Mouse (Mus musculus) cerebellum, adult 11 months (tissue): ENCODE data around the gene Ptpn6.

Source experiments
- DNase-seq: peaks from one replicate; pipeline ENCODE4 v3.0.0; 2022

Gene Ptpn6

GRCm38 (mm10) chr6:124724472-124724871 lies 14.0 kb downstream of the Ptpn6 start:
- no peak for DNase-seq

GRCm38 (mm10) chr6:124723541-124723940 lies 15.0 kb downstream of the Ptpn6 start:
- no peak for DNase-seq

GRCm38 (mm10) chr6:124722876-124723473 lies 15.5 kb downstream of the Ptpn6 start:
- no peak for DNase-seq

GRCm38 (mm10) chr6:124720904-124721303 lies 17.6 kb downstream of the Ptpn6 start:
- DNase-seq, result no peak

DNA sequence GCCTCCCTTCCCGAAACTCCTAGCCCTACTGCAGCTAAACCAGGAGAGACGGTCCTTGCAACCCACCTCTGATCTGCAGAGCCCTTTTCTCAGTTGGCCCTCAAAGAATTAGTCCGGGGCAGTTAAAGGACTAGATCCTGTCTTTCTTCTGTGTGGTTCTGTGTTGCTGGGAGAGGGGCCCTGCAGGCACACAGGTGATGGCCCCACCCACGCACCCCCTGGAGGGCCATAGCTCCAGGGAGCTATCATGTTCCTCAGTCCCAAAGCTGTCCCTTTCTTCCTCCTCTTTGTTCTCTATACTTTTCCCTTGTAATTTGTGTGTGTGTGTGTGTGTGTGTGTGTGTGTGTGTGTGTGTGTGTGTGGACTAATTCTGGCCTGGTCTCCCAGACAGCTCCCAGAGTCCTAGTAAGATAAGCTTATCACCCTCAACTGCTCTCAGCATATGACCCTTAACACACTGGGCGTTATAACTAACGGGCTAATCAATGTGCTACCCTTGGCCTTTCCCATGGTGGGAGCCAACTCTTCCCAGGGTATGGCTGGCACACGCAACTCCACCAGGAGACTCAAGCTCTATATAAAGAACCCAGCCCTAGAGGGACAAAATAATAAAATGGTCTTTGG lies 19.0 kb downstream of the Ptpn6 start:
- no peak for DNase-seq

- DNase-seq, result no peak
Measured at GRCm38 (mm10) chr6:124718703-124719102, 19.8 kb downstream of the Ptpn6 start.

DNA sequence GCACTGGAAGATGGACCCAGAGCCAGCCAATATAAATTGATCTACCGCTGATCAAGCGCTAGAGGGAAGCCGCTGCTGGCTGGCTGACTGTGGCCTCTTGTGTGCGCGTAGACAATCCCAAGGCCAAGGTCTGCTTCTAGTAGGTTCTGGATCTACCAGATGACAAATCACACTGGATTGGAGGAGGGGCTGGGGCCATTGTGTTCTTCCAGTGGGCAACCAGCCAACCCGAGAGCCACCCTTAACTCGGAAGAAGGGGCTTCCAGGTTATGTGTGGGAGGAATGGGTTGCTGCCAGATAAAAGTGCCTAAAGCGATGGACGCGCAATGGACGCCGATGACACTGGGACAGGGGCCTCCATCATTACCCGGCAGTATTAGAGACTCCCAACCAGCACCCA lies 20.5 kb downstream of the Ptpn6 start:
- DNase-seq, result no peak

DNA sequence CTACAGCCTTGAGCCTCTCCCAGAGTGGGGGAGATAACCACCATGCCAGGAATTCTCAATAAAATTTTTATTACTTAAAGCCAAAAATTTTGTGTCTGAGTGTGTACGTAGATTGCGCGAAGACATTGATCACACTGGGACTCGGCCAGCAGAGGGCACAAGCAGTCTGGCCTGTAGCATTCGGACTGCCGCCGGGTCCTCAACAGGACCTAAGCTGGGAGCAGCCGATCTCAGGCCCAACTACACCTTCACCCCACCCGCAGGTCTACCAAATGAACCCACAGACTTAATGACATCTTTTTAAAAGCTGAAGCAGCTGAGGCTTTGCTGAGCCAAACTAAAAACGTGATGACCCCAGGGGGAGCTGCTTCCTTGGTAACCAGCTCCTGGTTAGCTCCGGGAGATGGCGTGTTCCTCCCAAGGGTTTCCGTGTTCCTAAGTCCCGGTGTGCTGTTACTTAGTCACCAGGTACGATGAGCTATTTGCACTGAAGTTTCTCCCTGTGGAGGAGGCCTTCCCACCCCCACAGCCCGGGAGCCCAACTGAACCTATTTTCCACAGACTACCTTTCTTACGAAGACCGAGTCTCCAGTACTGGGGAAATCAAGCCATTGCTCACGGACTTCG lies 21.5 kb downstream of the Ptpn6 start:
- no peak for DNase-seq

DNA sequence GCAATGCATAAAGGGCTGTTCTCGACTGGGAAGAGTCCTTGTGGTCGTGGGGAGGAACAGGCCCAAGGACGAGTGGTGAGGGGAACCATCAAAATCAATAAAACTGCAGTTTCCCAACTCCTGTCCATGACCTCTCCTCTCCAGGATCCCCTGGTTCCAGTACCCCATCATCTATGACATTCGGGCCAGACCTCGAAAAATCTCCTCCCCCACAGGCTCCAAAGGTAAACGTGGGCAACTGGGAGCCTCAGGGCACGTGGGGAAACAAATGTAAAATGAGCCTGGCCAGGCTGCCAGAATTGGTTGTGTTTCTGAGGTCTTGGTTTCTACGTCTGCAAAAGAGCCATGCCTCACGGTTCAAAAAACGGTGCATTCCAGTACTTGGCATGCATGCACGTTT lies 25.6 kb downstream of the Ptpn6 start:
- DNase-seq, result no peak

DNA sequence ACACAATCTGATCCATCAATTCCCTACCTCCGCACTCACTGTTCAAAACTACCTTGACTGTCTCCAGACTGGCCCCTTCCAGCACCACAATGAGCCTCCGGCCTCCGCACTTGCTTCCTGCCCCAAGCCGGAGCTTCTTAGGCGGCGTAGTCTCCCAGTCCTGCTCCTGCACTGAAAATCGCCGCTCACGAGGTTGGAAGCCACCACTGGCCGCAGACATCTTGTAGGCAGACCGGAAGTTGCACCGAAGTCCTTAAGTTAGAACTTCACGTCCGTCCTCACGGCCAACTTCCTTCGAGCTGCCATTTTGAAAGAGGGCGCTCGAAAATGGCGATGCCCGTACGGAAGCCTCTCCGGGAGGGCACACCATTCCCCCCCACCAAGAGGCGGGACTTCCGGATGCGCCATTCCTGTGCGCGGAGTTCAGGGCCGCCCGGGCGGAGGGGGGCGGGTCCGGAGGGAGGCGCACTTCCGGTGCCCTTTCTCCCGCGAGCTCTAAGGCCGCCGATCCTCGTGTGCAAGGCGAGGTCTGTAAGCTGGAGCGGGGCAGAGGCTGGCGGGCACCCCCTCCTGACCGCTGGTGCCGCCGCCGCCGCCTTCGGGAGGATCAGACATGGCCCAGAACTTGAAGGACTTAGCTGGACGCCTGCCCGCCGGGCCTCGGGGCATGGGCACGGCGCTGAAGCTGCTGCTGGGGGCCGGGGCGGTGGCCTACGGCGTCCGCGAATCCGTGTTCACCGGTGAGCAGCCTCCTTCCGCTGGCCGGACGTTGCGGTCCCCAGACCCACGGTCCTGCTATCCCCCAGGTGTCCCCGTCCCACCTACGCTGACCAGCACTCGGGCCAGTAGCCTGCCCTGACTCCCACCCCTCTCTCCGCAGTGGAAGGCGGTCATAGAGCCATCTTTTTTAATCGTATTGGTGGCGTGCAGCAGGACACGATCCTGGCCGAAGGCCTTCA lies 26.4 kb downstream of the Ptpn6 start, which contains the start of the genes Emg1 and Phb2:
Emg1 (minus strand) TSS at position 355 of the 959 bp plus-strand sequence.
Phb2 (plus strand) TSS at position 513 of the 959 bp plus-strand sequence.
- DNase-seq, result peak; percentile 96

- no peak for DNase-seq
Measured at GRCm38 (mm10) chr6:124708289-124708889, 30.1 kb downstream of the Ptpn6 start.

DNA sequence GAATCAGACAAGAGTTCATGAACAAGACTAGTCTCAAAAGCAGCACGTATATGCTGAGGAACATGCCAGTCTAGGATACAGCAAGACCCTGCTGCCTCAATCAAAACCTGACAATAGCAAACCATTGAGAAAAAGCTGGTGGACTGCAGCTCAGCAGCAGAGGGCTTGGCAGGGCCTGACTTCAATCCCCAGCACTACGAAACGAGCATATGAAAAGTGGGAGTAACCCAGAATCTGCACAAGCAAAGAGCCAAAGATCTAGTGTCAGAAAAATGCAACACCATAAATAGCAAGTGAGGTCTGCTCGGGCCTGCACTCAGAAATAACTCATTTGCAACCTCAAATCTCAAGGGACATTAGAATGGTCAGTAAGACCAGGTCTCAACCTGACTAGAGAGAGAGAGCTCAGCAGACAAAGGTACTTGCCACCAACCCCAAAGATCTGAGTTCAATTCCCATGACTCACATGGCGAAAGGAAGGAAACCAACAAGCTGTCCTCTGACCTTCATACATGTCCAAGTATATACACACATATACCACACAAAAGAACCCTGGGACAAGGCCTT lies 32.4 kb downstream of the Ptpn6 start:
- DNase-seq, result no peak

DNA sequence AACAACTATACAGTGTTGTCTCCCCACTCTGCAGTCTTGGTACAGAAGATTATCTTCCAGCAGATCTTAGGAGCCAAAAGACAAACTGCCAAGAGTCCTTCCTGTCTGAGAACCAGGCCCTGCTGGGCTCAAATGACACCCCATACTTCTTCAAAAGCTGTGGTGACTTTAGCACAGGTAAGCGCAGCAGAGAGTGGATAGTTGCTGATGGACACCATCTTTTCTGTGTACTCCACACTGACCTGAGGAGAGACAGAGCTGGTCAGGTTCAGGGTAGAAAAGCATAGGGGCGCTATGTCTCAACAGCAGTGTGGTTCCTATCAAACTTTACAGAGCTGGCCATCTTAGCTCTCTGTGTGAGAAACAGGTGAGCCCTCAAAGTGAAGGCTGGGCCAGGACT lies 34.1 kb downstream of the Ptpn6 start:
- DNase-seq, result no peak

GRCm38 (mm10) chr6:124703789-124704188 lies 34.7 kb downstream of the Ptpn6 start:
- no peak for DNase-seq

DNA sequence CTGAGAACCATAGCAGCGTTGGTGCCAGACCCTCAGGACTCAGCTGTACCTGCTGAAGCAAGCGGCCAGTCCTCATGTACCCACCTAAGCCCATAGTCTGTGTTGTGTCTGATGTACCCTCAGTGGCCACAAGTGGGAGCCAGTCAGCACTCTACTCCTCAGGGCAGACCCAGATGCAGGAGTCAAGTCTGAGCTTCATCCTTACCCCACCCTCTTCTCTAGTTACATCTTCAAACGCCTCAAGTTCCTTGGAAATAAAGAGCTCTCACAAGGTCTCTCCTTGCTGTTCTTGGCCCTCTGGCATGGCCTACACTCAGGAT lies 35.8 kb downstream of the Ptpn6 start:
- DNase-seq, result peak; percentile 57

DNA sequence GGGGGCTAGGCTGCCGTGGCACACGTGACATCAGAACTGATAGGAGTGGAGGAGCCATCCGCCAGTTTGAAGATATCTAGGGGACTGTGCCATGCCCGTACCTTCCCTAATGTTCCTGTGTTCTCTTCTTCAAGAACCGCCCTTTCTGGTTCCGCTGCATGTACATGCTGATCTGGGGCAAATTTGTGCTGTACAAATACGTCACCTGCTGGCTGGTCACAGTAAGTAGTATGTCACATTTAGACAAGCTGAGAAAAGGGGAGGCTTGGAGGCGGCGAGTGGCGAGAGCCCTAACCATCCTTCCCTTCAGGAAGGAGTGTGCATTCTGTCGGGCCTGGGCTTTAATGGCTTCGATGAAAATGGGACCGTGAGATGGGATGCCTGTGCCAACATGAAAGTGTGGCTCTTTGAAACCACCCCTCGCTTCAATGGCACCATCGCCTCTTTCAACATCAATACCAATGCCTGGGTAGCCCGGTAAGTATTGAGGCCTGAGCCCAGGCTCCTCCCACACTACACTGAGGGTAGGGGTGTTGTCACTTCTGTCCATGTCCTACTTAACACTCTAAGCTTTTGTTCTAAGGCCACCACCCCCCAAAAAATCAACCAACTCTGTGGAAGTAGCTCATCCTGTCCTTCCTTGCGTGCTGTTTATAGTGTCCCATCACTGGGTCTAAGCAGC lies 36.3 kb downstream of the Ptpn6 start:
- no peak for DNase-seq

DNA sequence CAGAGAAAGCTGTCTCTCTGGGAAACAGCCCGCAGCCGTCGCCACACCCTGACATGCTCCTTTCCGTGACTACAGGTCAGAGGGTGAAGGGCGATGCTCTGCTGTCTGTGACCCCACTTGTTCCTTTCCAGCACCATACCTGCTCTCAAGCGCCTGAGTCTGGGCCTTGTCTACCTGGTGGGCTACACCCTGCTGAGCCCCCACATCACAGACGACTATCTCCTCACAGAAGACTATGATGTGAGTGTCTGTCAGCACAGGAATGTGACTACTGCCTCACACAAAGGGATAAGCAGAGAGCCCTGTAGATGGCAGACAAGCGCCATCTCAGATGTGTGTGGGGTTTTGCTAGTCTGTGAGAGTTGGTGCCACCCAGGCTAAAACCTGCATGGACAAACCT lies 37.2 kb downstream of the Ptpn6 start:
- DNase-seq, result no peak

GRCm38 (mm10) chr6:124699962-124700610 lies 38.4 kb downstream of the Ptpn6 start:
- DNase-seq, result no peak

DNA sequence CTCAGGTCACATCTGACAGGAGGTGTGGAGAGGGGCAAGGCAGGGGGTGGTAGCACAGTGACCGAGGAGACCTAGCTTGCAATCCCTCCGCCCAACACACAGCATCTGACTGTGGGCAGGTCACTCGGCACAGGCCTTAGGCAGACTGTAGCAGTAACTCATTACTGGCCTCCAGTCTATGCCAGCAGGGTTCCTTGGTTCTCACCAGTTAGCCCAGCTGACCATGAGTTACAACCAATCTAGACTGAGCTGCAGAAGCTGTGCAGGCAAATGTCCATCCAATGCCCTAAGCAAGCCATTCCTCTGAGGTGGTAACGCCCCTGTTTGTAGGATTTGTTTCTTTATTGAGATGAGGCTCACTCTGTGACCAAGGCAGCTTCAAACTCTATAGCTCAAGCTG lies 39.1 kb downstream of the Ptpn6 start:
- DNase-seq, result no peak

DNA sequence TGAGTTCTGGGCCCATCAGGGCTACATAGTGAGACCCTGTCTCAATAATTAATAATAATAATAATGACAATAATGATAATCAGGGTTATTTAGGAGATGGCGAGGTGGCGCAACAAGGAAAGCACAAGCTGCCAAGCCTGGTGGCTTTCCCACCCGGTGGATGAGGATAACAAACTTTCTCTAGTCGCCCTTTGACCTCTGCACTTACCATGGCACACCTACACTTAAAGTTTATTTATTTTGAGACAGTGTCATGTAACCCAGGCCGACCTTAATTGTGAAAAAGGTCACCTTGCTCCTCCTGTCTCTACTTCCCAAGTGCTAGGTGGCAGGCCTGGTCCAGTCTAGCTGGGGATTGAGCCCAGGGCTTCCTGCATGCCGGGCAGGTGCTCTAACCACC lies 39.8 kb downstream of the Ptpn6 start:
- no peak for DNase-seq

- no peak for DNase-seq
Measured at GRCm38 (mm10) chr6:124696441-124697150, 41.9 kb downstream of the Ptpn6 start.
